Mouse (Mus musculus): ENCODE results near the gene Col9a3. TPM values are rescaled to one million over a fixed set of nuclear protein-coding genes. Genes with fewer than 3 reads are reported as not detected.

The Col9a3 gene
- 2.2 and 4.4 TPM in 2 replicates for polyA plus RNA-seq (2021; fragmentation: Nextera tagmentation)
- long read RNA-seq, experiment 1, transcript Col9a3-201 (32 exons, 2,846 nt): major isoform, 9 of 32 reads
- long read RNA-seq, experiment 1, partial matches to known transcripts: 6 of 32 reads
- long read RNA-seq, experiment 1, other reads (novel, unspliced or antisense): 16 of 32 reads
- long read RNA-seq, experiment 2, partial matches to known transcripts: 2 of 5 reads
- long read RNA-seq, experiment 2, other reads (novel, unspliced or antisense): 2 of 5 reads

GRCm38 (mm10) chr2:180597490-180597889, at the start of gene Col9a3:
Col9a3 (plus strand) TSS chr2:180597790.

GRCm38 (mm10) chr2:180581002-180581401, 16.6 kb upstream of the Col9a3 start, which contains the start of gene Mrgbp:
Mrgbp (plus strand) TSS chr2:180581304.

GRCm38 (mm10) chr2:180589123-180589831, 8.3 kb upstream of the Col9a3 start, which contains the start of gene Ogfr:
Ogfr (plus strand) TSS chr2:180589245.

GRCm38 (mm10) chr2:180642555-180643260, 45.1 kb downstream of the Col9a3 start, which contains the start of gene Tcfl5:
Tcfl5 (minus strand) TSS chr2:180642708.

Other genes with a start within 250 kb of the Col9a3 start
- 0.77 and 0.80 TPM in 2 replicates for gene Slco4a1, start 141.5 kb upstream of the Col9a3 start, polyA plus RNA-seq (2021; fragmentation: Nextera tagmentation)
- gene Ntsr1, start 97.8 kb upstream of the Col9a3 start, polyA plus RNA-seq (2021; fragmentation: Nextera tagmentation): 3.2 and 3.9 TPM in 2 replicates
- 5.0 and 7.2 TPM in 2 replicates for gene Mrgbp, start 16.5 kb upstream of the Col9a3 start, polyA plus RNA-seq (2021; fragmentation: Nextera tagmentation)
- gene Ogfr, start 8.5 kb upstream of the Col9a3 start, polyA plus RNA-seq (2021; fragmentation: Nextera tagmentation): 11.3 and 12.3 TPM in 2 replicates
- 0.15 and 0.19 TPM in 2 replicates for gene Tcfl5, start 44.9 kb downstream of the Col9a3 start, polyA plus RNA-seq (2021; fragmentation: Nextera tagmentation)
- gene Dido1, start 112.2 kb downstream of the Col9a3 start, polyA plus RNA-seq (2021; fragmentation: Nextera tagmentation): 11.7 and 13.1 TPM in 2 replicates
- gene Gid8, start 112.3 kb downstream of the Col9a3 start, polyA plus RNA-seq (2021; fragmentation: Nextera tagmentation): 30.0 and 44.9 TPM in 2 replicates
- gene Slc17a9, start 127.5 kb downstream of the Col9a3 start, polyA plus RNA-seq (2021; fragmentation: Nextera tagmentation): 0.26 TPM in 1 of 2 replicates, not detected in the other
- not detected in 2 replicates for gene Bhlhe23, start 179.1 kb downstream of the Col9a3 start, polyA plus RNA-seq (2021; fragmentation: Nextera tagmentation)

Data from left cerebral cortex, adult 6 months (tissue).